Mouse (Mus musculus): ENCODE results near the gene Rgs13. TPM values are rescaled to one million over a fixed set of nuclear protein-coding genes. Genes with fewer than 3 reads are reported as not detected.
"Not testable (repeated sequence)": the region's sequence is repeated elsewhere in the genome, so short reads cannot be mapped to it uniquely, and the experiment has no call there.

The Rgs13 gene
- polyA plus RNA-seq, 1 experiment from 2014 or later: not detected

GRCm38 (mm10) chr1:144149997-144150396 lies 27.2 kb downstream of the Rgs13 start:
- H3K4me2 ChIP-seq (replicated peaks): no peak overlapping the region
- H3K4me1 ChIP-seq: no peaks in the 10 kb centered on the region
- H3K4me3 ChIP-seq: no peak overlapping the region
- no peak for ATAC-seq (ENCODE audit: low FRiP score, low read depth)
- no peak overlapping the region for H3K27ac ChIP-seq
- H3K9ac ChIP-seq: no peak overlapping the region
- no peaks in the 10 kb centered on the region for H3K9me3 ChIP-seq
- no peaks in the 10 kb centered on the region for H3K36me3 ChIP-seq
- 79% methylated on average over 3 of the region's 3 CpGs for WGBS
- no peaks in the 10 kb centered on the region for H3K27me3 ChIP-seq

GRCm38 (mm10) chr1:144141398-144141797 lies 35.8 kb downstream of the Rgs13 start:
- not testable (repeated sequence) for H3K27me3 ChIP-seq; H3K4me2 ChIP-seq (replicated peaks); H3K4me1 ChIP-seq; H3K4me3 ChIP-seq; H3K9ac ChIP-seq; H3K27ac ChIP-seq; H3K9me3 ChIP-seq; ATAC-seq (ENCODE audit: low FRiP score, low read depth); H3K36me3 ChIP-seq
- WGBS: 79% methylated on average over 2 of the region's 2 CpGs

GRCm38 (mm10) chr1:144139847-144140246 lies 37.3 kb downstream of the Rgs13 start:
- no peak overlapping the region for H3K27ac ChIP-seq

GRCm38 (mm10) chr1:144127965-144128364 lies 49.2 kb downstream of the Rgs13 start:
- H3K9me3 ChIP-seq: no peaks in the 10 kb centered on the region
- no peak overlapping the region for H3K4me3 ChIP-seq
- H3K27ac ChIP-seq: no peak overlapping the region
- H3K27me3 ChIP-seq: no peaks in the 10 kb centered on the region
- WGBS: 83% methylated on average over 7 of the region's 7 CpGs
- H3K4me2 ChIP-seq (replicated peaks): no peak overlapping the region
- no peaks in the 10 kb centered on the region for H3K4me1 ChIP-seq
- no peaks in the 10 kb centered on the region for H3K36me3 ChIP-seq
- H3K9ac ChIP-seq: no peak overlapping the region
- ATAC-seq (ENCODE audit: low FRiP score, low read depth): no peak

More at GRCm38 (mm10) chr1:144139847-144140246, 37.3 kb downstream of the Rgs13 start:
- H3K9ac ChIP-seq: no peak overlapping the region
- H3K4me3 ChIP-seq: no peak overlapping the region
- H3K9me3 ChIP-seq: no peaks in the 10 kb centered on the region
- H3K4me2 ChIP-seq (replicated peaks): no peak overlapping the region
- H3K27me3 ChIP-seq: no peaks in the 10 kb centered on the region
- 81% methylated on average over 1 of the region's 1 CpGs for WGBS
- no peak for ATAC-seq (ENCODE audit: low FRiP score, low read depth)
- no peaks in the 10 kb centered on the region for H3K4me1 ChIP-seq
- no peaks in the 10 kb centered on the region for H3K36me3 ChIP-seq

GRCm38 (mm10) chr1:144120042-144120441 lies 57.1 kb downstream of the Rgs13 start:
- H3K4me1 ChIP-seq: no peaks in the 10 kb centered on the region

GRCm38 (mm10) chr1:144119456-144119855 lies 57.7 kb downstream of the Rgs13 start:
- Histone ChIP-seq H3K36me3 (no peaks in the 10 kb centered on the region), H3K4me3 (no peak overlapping the region), H3K4me1 (no peaks in the 10 kb centered on the region), H3K9me3 (no peaks in the 10 kb centered on the region), H3K27ac (no peak overlapping the region), H3K9ac (no peak overlapping the region), H3K4me2 (replicated peaks) (no peak overlapping the region), H3K27me3 (no peaks in the 10 kb centered on the region)
- no peak for ATAC-seq (ENCODE audit: low FRiP score, low read depth)
- 79% methylated on average over 2 of the region's 2 CpGs for WGBS

More at GRCm38 (mm10) chr1:144120042-144120441, 57.1 kb downstream of the Rgs13 start:
- Histone ChIP-seq H3K9ac (no peak overlapping the region), H3K27me3 (no peaks in the 10 kb centered on the region), H3K27ac (no peak overlapping the region), H3K9me3 (no peaks in the 10 kb centered on the region), H3K4me3 (no peak overlapping the region), H3K36me3 (no peaks in the 10 kb centered on the region), H3K4me2 (replicated peaks) (no peak overlapping the region)
- no peak for ATAC-seq (ENCODE audit: low FRiP score, low read depth)
- 87% methylated on average over 4 of the region's 4 CpGs for WGBS

GRCm38 (mm10) chr1:144115848-144116727 lies 61.1 kb downstream of the Rgs13 start:
- Histone ChIP-seq H3K4me1 (no peaks in the 10 kb centered on the region), H3K4me3 (no peak overlapping the region), H3K9ac (no peak overlapping the region), H3K27ac (no peak overlapping the region), H3K9me3 (no peaks in the 10 kb centered on the region), H3K27me3 (no peaks in the 10 kb centered on the region), H3K4me2 (replicated peaks) (no peak overlapping the region), H3K36me3 (no peaks in the 10 kb centered on the region)
- no peak for ATAC-seq (ENCODE audit: low FRiP score, low read depth)
- 74% methylated on average over 6 of the region's 6 CpGs for WGBS

- Histone ChIP-seq H3K4me3 (no peak overlapping the region), H3K4me2 (replicated peaks) (no peak overlapping the region), H3K27me3 (no peaks in the 10 kb centered on the region), H3K27ac (no peak overlapping the region), H3K4me1 (no peaks in the 10 kb centered on the region), H3K36me3 (no peaks in the 10 kb centered on the region), H3K9ac (no peak overlapping the region), H3K9me3 (no peaks in the 10 kb centered on the region)
- no peak for ATAC-seq (ENCODE audit: low FRiP score, low read depth)
- WGBS: 78% methylated on average over 6 of the region's 6 CpGs
Observed at GRCm38 (mm10) chr1:144113438-144114074, 63.6 kb downstream of the Rgs13 start.

- Histone ChIP-seq H3K9ac (no peak overlapping the region), H3K9me3 (no peaks in the 10 kb centered on the region), H3K4me1 (no peaks in the 10 kb centered on the region), H3K27me3 (no peaks in the 10 kb centered on the region), H3K36me3 (no peaks in the 10 kb centered on the region), H3K27ac (no peak overlapping the region), H3K4me2 (replicated peaks) (no peak overlapping the region), H3K4me3 (no peak overlapping the region)
- 54% methylated on average over 2 of the region's 2 CpGs for WGBS
- no peak for ATAC-seq (ENCODE audit: low FRiP score, low read depth)
Observed at GRCm38 (mm10) chr1:144112946-144113345, 64.2 kb downstream of the Rgs13 start.

GRCm38 (mm10) chr1:144098587-144099258 lies 78.4 kb downstream of the Rgs13 start:
- no peaks in the 10 kb centered on the region for H3K27me3 ChIP-seq
- H3K4me1 ChIP-seq: no peaks in the 10 kb centered on the region
- H3K27ac ChIP-seq: no peak overlapping the region
- no peak overlapping the region for H3K9ac ChIP-seq
- H3K4me3 ChIP-seq: no peak overlapping the region
- WGBS: 71% methylated on average over 1 of the region's 1 CpGs
- H3K9me3 ChIP-seq: no peaks in the 10 kb centered on the region
- no peaks in the 10 kb centered on the region for H3K36me3 ChIP-seq
- ATAC-seq (ENCODE audit: low FRiP score, low read depth): no peak
- H3K4me2 ChIP-seq (replicated peaks): no peak overlapping the region

- no peaks in the 10 kb centered on the region for H3K9me3 ChIP-seq
- no peaks in the 10 kb centered on the region for H3K27me3 ChIP-seq
- no peak overlapping the region for H3K27ac ChIP-seq
- no peaks in the 10 kb centered on the region for H3K4me1 ChIP-seq
- no peak overlapping the region for H3K9ac ChIP-seq
- H3K4me2 ChIP-seq (replicated peaks): no peak overlapping the region
- H3K4me3 ChIP-seq: no peak overlapping the region
- H3K36me3 ChIP-seq: no peaks in the 10 kb centered on the region
- WGBS: 92% methylated on average over 1 of the region's 1 CpGs
- ATAC-seq (ENCODE audit: low FRiP score, low read depth): no peak
Observed at GRCm38 (mm10) chr1:144090410-144090809, 86.8 kb downstream of the Rgs13 start.

All from limb, embryonic 13.5 days (tissue).